Mouse (Mus musculus) liver, embryonic 14.5 days (tissue): ENCODE results near the gene Stx3.

Source experiments
- CTCF ChIP-seq: IDR thresholded peaks from 2 replicates; pipeline ENCODE4 v1.5.1; 2016; ENCODE audit warnings: antibody characterized with exemption, low read depth, control low read depth
- EP300 ChIP-seq: IDR thresholded peaks from 2 replicates; pipeline ENCODE4 v1.6.1; 2016; ENCODE audit warnings: antibody characterized with exemption, low read depth

DNA sequence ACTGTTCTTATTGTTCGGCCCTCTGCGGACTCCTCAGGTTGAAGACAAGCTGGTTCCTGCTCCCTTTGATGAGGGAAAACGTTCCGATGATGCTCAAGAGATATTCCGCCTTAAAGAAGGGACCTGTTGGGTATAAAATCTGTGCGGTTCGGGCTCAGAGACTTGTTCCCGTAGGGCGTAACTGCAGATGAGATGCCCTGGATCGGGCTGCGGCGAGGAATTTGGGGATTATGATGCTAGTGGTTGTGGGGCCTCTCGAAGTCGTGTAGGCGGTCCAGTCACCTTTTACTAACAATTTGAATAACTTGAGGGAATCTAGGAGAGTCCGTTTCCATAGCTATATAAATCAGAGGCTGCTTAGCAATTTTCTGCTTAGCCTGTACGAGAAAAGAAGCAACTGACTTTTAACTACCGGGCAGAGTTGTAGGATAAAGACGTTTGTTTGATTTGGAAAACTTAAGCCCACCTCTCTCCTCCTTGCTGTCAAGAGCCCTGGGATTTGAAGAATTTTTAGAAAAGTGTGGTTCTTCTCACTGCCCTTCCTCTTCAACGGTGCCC, at the start of gene Stx3:
- TF ChIP-seq CTCF: no peak
- no peak for TF ChIP-seq EP300
